Mouse (Mus musculus): ENCODE results near the gene B3gnt2.

Gene B3gnt2

GRCm38 (mm10) chr11:22847732-22848648, 12.8 kb downstream of the B3gnt2 start:
- no peak for DNase-seq (ENCODE audit: low spot score)

GRCm38 (mm10) chr11:22846960-22847731, 13.6 kb downstream of the B3gnt2 start:
- no peak for DNase-seq (ENCODE audit: low spot score)

- DNase-seq (ENCODE audit: low spot score), result no peak
Measured at GRCm38 (mm10) chr11:22846093-22846835, 14.5 kb downstream of the B3gnt2 start.

GRCm38 (mm10) chr11:22844754-22845718, 15.7 kb downstream of the B3gnt2 start:
- no peak for DNase-seq (ENCODE audit: low spot score)

GRCm38 (mm10) chr11:22839456-22839855, 21.3 kb downstream of the B3gnt2 start:
- no peak for DNase-seq (ENCODE audit: low spot score)

GRCm38 (mm10) chr11:22838361-22838760, 22.4 kb downstream of the B3gnt2 start:
- DNase-seq (ENCODE audit: low spot score), result no peak

- DNase-seq (ENCODE audit: low spot score), result no peak
Measured at GRCm38 (mm10) chr11:22836269-22836668, 24.5 kb downstream of the B3gnt2 start.

GRCm38 (mm10) chr11:22832600-22832999, 28.2 kb downstream of the B3gnt2 start:
- DNase-seq (ENCODE audit: low spot score), result no peak

GRCm38 (mm10) chr11:22831916-22832315, 28.8 kb downstream of the B3gnt2 start:
- no peak for DNase-seq (ENCODE audit: low spot score)

GRCm38 (mm10) chr11:22830684-22831083, 30.1 kb downstream of the B3gnt2 start:
- no peak for DNase-seq (ENCODE audit: low spot score)

- DNase-seq (ENCODE audit: low spot score), result no peak
Measured at GRCm38 (mm10) chr11:22830179-22830611, 30.6 kb downstream of the B3gnt2 start.

- no peak for DNase-seq (ENCODE audit: low spot score)
Measured at GRCm38 (mm10) chr11:22828988-22829632, 31.7 kb downstream of the B3gnt2 start.

- no peak for DNase-seq (ENCODE audit: low spot score)
Measured at GRCm38 (mm10) chr11:22827514-22828080, 33.2 kb downstream of the B3gnt2 start.

- DNase-seq (ENCODE audit: low spot score), result no peak
Measured at GRCm38 (mm10) chr11:22826665-22827064, 34.1 kb downstream of the B3gnt2 start.

- DNase-seq (ENCODE audit: low spot score), result no peak
Measured at GRCm38 (mm10) chr11:22826051-22826450, 34.7 kb downstream of the B3gnt2 start.

GRCm38 (mm10) chr11:22825548-22825947, 35.2 kb downstream of the B3gnt2 start:
- DNase-seq (ENCODE audit: low spot score), result no peak

- DNase-seq (ENCODE audit: low spot score), result no peak
Measured at GRCm38 (mm10) chr11:22824049-22824705, 36.6 kb downstream of the B3gnt2 start.

- DNase-seq (ENCODE audit: low spot score), result no peak
Measured at GRCm38 (mm10) chr11:22821243-22821642, 39.5 kb downstream of the B3gnt2 start.

GRCm38 (mm10) chr11:22818371-22818770, 42.4 kb downstream of the B3gnt2 start:
- DNase-seq (ENCODE audit: low spot score), result no peak

- no peak for DNase-seq (ENCODE audit: low spot score)
Measured at GRCm38 (mm10) chr11:22815877-22816276, 44.9 kb downstream of the B3gnt2 start.
